Mouse (Mus musculus) MEL (cell line): ENCODE measurements around the gene Ifi213. TPM values are rescaled to one million over a fixed set of nuclear protein-coding genes. Genes with fewer than 3 reads are reported as not detected.
"Not testable (repeated sequence)": the region's sequence is repeated elsewhere in the genome, so short reads cannot be mapped to it uniquely, and the experiment has no call there.

Experiments used
- DNase-seq: peaks from one replicate; pipeline ENCODE4 v3.0.0; 2011; ENCODE audit warnings: low read depth, low spot score
- H3K27ac ChIP-seq: 2 replicates; pipeline ENCODE4 v1.5.1; 2012; ENCODE audit warnings: low read depth, mild to moderate bottlenecking, control low read depth, low read length, moderate library complexity; ENCODE audit not compliant: control insufficient read depth
- H3K27me3 ChIP-seq, 2 experiments: fragments of 150-350 bp in 1 of 2; sonication (generic) in 1 of 2; 2 replicates each; pipeline ENCODE4 v1.6.1; 2012; ENCODE audit warnings: low read length in 2 of 2, mild to moderate bottlenecking in 2 of 2, improper control_type of control experiment in 1 of 2, moderate library complexity in 1 of 2; ENCODE audit not compliant: insufficient read depth in 2 of 2, control insufficient read depth in 1 of 2
- H3K36me3 ChIP-seq, 2 experiments: 2 replicates each; pipeline ENCODE4 v1.6.1; 2012 to 2014; ENCODE audit warnings: low read length in 2 of 2, improper control_type of control experiment in 1 of 2, inconsistent platforms in 1 of 2, mild to moderate bottlenecking in 1 of 2; ENCODE audit not compliant: insufficient read depth in 2 of 2, control insufficient read depth in 1 of 2
- H3K4me1 ChIP-seq, 2 experiments: fragments of 150-350 bp in 1 of 2; sonication (generic) in 1 of 2; 2 replicates each; pipeline ENCODE4 v1.6.1; 2012; ENCODE audit warnings: low read length in 2 of 2, improper control_type of control experiment in 1 of 2, mild to moderate bottlenecking in 1 of 2; ENCODE audit not compliant: insufficient read depth in 2 of 2, control insufficient read depth in 1 of 2
- H3K4me3 ChIP-seq, 2 experiments: fragments of 150-350 bp in 1 of 2; sonication (generic) in 1 of 2; 2 replicates each; pipeline ENCODE4 v1.5.1; 2012; ENCODE audit warnings: low read depth in 2 of 2, low read length in 2 of 2, mild to moderate bottlenecking in 2 of 2, moderate library complexity in 2 of 2, control low read depth in 1 of 2, improper control_type of control experiment in 1 of 2; ENCODE audit not compliant: control insufficient read depth in 1 of 2, insufficient read depth in 1 of 2
- H3K79me2 ChIP-seq: 2 replicates; pipeline ENCODE4 v1.6.1; 2012; ENCODE audit warnings: mild to moderate bottlenecking, low read length, moderate library complexity; ENCODE audit not compliant: control insufficient read depth, poor library complexity, insufficient read depth
- H3K9ac ChIP-seq: 2 replicates; pipeline ENCODE4 v1.6.1; 2012; ENCODE audit warnings: low read depth, mild to moderate bottlenecking, control low read depth, low read length, moderate library complexity; ENCODE audit not compliant: control insufficient read depth, poor library complexity, severe bottlenecking
- H3K9me3 ChIP-seq: fragments of 150-350 bp; sonication (generic); replicated peaks from 2 replicates; pipeline ENCODE4 v1.6.1; 2012; ENCODE audit warnings: mild to moderate bottlenecking, low read length, improper control_type of control experiment, moderate library complexity; ENCODE audit not compliant: insufficient read depth
- ETS1 ChIP-seq: IDR thresholded peaks from 2 replicates; pipeline ENCODE4 v1.6.1; 2012; ENCODE audit warnings: low read depth, mild to moderate bottlenecking, inconsistent platforms, low read length, improper control_type of control experiment, moderate library complexity
- MXI1 ChIP-seq: IDR thresholded peaks from 2 replicates; pipeline ENCODE4 v1.6.1; 2011; ENCODE audit warnings: mild to moderate bottlenecking, low read depth, low read length, improper control_type of control experiment
- POLR2AphosphoS2 ChIP-seq: IDR thresholded peaks from 2 replicates; pipeline ENCODE4 v1.6.1; 2011; ENCODE audit warnings: low read length, improper control_type of control experiment
- SMC3 ChIP-seq: IDR thresholded peaks from 2 replicates; pipeline ENCODE4 v1.6.1; 2011; ENCODE audit warnings: low read depth, low read length, improper control_type of control experiment
- ZMIZ1 ChIP-seq: IDR thresholded peaks from 2 replicates; pipeline ENCODE4 v1.6.1; 2012; ENCODE audit warnings: low read depth, mild to moderate bottlenecking, inconsistent platforms, low read length, improper control_type of control experiment, moderate library complexity
- polyA plus RNA-seq, 2 experiments: library from polyadenylated mRNA; stranded (reverse) in 1 of 2; unstranded in 1 of 2; fragments of >175 nt in 1 of 2; fragments of >200 nt in 1 of 2; gene quantifications; 2 replicates each; pipeline versions ENCODE4 v1.2.1 to v1.2.4; 2012; ENCODE audit warnings: low replicate concordance in 2 of 2, low read depth in 1 of 2; ENCODE audit not compliant: insufficient read length in 2 of 2, insufficient read depth in 1 of 2, missing spikeins in 1 of 2
- total RNA-seq: library from RNA; depleted of rRNA; stranded (reverse); fragments of 300-350 nt; gene quantifications from 2 replicates; pipeline ENCODE4 v1.2.3, GENCODE M21; 2012

Ifi213 gene
- total and polyA plus RNA-seq, 3 experiments: not detected

- H3K9me3 ChIP-seq: no peaks in the 10 kb centered on the region
- no peak overlapping the region for H3K4me3 ChIP-seq
- H3K36me3 ChIP-seq: no peaks in the 10 kb centered on the region
- TF ChIP-seq ETS1: no peak
- no peak for TF ChIP-seq POLR2AphosphoS2
- no peak for TF ChIP-seq SMC3
- TF ChIP-seq ZMIZ1: no peak
- TF ChIP-seq MXI1: no peak
- no peaks in the 10 kb centered on the region for H3K27me3 ChIP-seq
- no peak overlapping the region for H3K9ac ChIP-seq
- no peak for DNase-seq
- H3K4me1 ChIP-seq: no peaks in the 10 kb centered on the region
- no peaks in the 10 kb centered on the region for H3K79me2 ChIP-seq
- H3K27ac ChIP-seq: no peak overlapping the region
These were observed 25.0 kb upstream of the Ifi213 start for GRCm38 (mm10) chr1:173624052-173624451.

- not testable (repeated sequence) for H3K79me2 ChIP-seq, H3K4me3 ChIP-seq, DNase-seq, H3K27ac ChIP-seq, H3K4me1 ChIP-seq, H3K27me3 ChIP-seq, H3K9ac ChIP-seq, H3K9me3 ChIP-seq, H3K36me3 ChIP-seq
These were observed 23.1 kb upstream of the Ifi213 start for GRCm38 (mm10) chr1:173622216-173622615.

- H3K4me1 ChIP-seq, H3K79me2 ChIP-seq, DNase-seq, H3K36me3 ChIP-seq, H3K27ac ChIP-seq, H3K27me3 ChIP-seq, H3K9ac ChIP-seq, H3K4me3 ChIP-seq, H3K9me3 ChIP-seq: not testable (repeated sequence)
These were observed 11.2 kb upstream of the Ifi213 start for GRCm38 (mm10) chr1:173610291-173610690.

- not testable (repeated sequence) for H3K9ac ChIP-seq, H3K79me2 ChIP-seq, H3K27me3 ChIP-seq, DNase-seq, H3K4me1 ChIP-seq, H3K9me3 ChIP-seq, H3K27ac ChIP-seq, H3K36me3 ChIP-seq, H3K4me3 ChIP-seq
These were observed 9.4 kb downstream of the Ifi213 start for GRCm38 (mm10) chr1:173589698-173590097.
